Mouse (Mus musculus): Measurements from ENCODE around the gene Mroh9. TPM values are rescaled to one million over a fixed set of nuclear protein-coding genes. Genes with fewer than 3 reads are reported as not detected.

Mroh9 gene
- polyA plus RNA-seq (2016; fragmentation: Nextera tagmentation; extraction: Ambion mirVana), result not detected in 2 replicates

DNA sequence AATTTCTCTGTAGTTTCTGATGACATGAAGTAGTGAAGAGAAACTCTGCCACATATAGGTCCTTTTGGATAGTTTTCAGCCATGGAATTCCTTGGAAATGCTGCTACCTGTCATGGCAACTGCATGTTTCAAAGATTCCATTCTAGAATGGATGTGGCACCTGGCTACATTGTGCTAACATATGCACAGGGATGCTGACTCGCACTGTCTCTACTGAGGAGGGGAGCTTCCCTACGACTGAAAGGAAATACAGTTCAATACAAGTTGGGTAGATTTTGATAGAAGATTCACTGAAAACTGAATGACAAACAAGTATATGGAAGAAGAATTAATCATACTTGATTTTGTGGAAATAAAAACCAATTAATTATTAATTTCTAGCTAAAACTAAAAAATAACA, at the start of gene Mroh9:
TSS of gene Mroh9 (minus strand) at position 101 of the 400 bp plus-strand sequence.
- H3K9ac ChIP-seq, result no peak within 1 kb of the TSS
- no peak within 1 kb of the TSS for H3K4me2 ChIP-seq
- H3K36me3 ChIP-seq, result no peaks in the 10 kb centered on the region
- no peak for ATAC-seq
- no peak within 1 kb of the TSS for H3K4me3 ChIP-seq
- H3K4me1 ChIP-seq, result no peaks in the 10 kb centered on the region
- H3K9me3 ChIP-seq (replicated peaks), result no peaks in the 10 kb centered on the region
- no peaks in the 10 kb centered on the region for H3K27me3 ChIP-seq (replicated peaks)
- 60% methylated on average over 2 of the region's 2 CpGs for WGBS (ENCODE audit: insufficient replicate concordance)
- H3K27ac ChIP-seq, result no peak within 1 kb of the TSS

DNA sequence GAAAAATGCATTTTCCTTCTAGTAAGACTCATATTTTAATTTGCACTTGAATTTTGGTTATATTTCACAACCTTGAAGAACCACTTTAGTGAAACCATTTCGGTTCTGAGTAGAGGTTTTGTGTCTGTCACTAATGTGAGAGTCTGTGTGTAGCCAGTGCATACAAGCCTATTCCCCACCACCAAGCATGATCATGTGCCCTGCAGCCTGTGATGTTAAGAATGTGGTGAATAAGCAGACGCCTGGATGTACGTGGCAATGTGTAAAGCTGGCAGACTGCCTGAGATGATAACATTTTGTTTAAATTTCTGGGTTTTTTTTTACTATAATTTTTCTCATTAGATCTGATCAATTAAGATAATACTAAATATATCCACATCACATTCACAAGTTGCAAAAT, 44.5 kb upstream of the Mroh9 start:
- Histone ChIP-seq H3K9ac (no peak overlapping the region), H3K27ac (no peak overlapping the region), H3K4me2 (no peak overlapping the region), H3K27me3 (replicated peaks) (no peaks in the 10 kb centered on the region), H3K4me1 (no peaks in the 10 kb centered on the region), H3K4me3 (no peak overlapping the region), H3K9me3 (replicated peaks) (no peaks in the 10 kb centered on the region), H3K36me3 (no peaks in the 10 kb centered on the region)
- WGBS (ENCODE audit: insufficient replicate concordance), result 49% methylated on average over 3 of the region's 3 CpGs
- no peak for ATAC-seq

DNA sequence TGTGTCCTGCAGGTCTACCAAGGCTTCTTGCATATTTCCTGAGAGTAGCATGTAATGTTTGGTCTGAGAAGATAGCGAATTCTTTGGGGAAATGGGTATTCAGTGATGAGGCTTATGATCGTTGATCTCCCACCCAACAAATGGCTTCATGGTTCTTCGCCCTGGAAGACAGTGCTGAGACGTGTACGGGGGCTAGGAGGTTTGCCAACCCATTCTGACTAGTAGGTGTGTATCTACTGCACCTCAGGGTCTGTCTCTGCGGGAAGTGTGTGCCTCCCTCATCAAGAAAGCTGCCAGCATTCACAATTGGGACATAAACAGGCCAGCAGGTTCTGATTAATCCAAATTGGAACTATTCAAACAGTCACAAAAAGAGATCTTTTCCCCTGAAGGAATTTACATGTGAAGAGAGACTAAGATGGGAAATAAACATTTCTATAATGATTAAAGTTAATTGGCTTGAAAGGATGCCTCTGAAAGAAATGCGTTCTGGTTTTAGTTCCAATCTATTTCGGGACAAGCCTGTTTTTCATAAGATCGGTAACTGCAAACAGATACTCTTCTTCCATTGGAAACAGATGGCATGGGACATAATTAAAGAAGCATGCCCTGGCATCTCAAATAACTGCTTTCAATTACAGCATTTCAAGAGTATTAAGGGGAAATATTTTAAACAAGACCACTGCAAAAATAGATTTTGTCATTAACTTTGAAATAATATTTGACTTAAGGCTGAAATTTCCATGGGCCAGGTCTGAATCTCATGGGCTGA, 43.8 kb upstream of the Mroh9 start:
- Histone ChIP-seq H3K9me3 (replicated peaks) (no peaks in the 10 kb centered on the region), H3K27ac (no peak overlapping the region), H3K9ac (no peak overlapping the region), H3K4me1 (no peaks in the 10 kb centered on the region), H3K4me2 (no peak overlapping the region), H3K4me3 (no peak overlapping the region), H3K27me3 (replicated peaks) (no peaks in the 10 kb centered on the region), H3K36me3 (no peaks in the 10 kb centered on the region)
- WGBS (ENCODE audit: insufficient replicate concordance), result 63% methylated on average over 9 of the region's 9 CpGs
- ATAC-seq, result no peak

DNA sequence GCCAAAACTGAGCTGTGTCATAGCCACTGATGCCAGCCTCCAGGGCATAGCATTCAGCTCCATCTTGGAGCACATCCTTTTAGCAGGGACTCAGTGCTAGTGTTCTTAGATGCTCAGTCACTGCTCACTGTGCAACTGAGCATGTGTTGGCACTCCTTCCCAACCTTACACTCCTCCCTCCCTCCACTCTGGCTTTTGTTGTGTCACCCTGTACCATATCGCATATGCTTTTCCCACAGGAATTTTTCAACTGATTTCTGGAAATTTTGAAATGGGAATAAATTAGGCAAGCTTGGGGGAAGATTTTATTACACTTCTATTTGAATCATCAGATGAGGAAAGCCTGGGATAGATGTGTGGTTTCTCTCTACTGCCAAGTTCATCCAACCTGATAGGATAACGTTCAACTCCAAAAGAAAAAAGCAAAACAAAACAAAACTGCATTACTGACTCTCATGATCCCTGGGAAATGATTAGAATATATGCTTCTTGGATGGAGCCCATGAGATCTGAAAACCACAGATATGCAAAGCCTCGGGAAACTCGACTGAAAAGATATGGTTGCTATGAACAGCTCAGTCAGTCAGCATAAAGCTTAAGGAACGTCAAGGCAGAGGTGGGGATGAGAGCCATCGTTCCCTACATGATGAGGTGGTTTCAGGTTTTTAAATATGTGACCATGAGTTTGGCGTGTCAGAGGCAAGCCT, 40.9 kb upstream of the Mroh9 start:
- no peak for ATAC-seq
- Histone ChIP-seq H3K27ac (no peak overlapping the region), H3K4me1 (no peaks in the 10 kb centered on the region), H3K36me3 (no peaks in the 10 kb centered on the region), H3K9ac (no peak overlapping the region), H3K4me3 (no peak overlapping the region), H3K27me3 (replicated peaks) (no peaks in the 10 kb centered on the region), H3K4me2 (no peak overlapping the region), H3K9me3 (replicated peaks) (no peaks in the 10 kb centered on the region)
- 58% methylated on average over 7 of the region's 7 CpGs for WGBS (ENCODE audit: insufficient replicate concordance)

DNA sequence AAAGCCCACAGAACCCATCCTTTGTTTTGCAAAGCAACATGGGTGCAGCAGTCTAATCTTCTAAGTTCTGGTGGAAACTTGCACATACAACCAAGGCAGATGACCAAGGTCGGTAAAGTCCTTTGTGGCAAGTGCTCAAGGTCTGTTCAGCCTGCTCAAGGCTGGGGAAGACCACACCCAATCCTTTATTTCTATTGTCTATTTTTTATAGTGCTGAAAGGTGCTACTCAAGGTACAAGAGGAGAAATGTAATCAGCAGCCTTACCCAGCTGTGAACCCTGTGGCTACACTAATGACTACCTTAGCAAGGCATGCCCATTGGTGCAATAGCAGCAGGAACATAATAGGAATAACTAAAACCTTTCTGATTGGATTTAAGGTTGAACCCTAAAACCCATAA, 36.9 kb upstream of the Mroh9 start:
- Histone ChIP-seq H3K36me3 (no peaks in the 10 kb centered on the region), H3K4me2 (no peak overlapping the region), H3K27ac (no peak overlapping the region), H3K9ac (no peak overlapping the region), H3K27me3 (replicated peaks) (no peaks in the 10 kb centered on the region), H3K9me3 (replicated peaks) (no peaks in the 10 kb centered on the region), H3K4me1 (no peaks in the 10 kb centered on the region), H3K4me3 (no peak overlapping the region)
- WGBS (ENCODE audit: insufficient replicate concordance), result 50% methylated on average over 1 of the region's 1 CpGs
- ATAC-seq, result no peak

DNA sequence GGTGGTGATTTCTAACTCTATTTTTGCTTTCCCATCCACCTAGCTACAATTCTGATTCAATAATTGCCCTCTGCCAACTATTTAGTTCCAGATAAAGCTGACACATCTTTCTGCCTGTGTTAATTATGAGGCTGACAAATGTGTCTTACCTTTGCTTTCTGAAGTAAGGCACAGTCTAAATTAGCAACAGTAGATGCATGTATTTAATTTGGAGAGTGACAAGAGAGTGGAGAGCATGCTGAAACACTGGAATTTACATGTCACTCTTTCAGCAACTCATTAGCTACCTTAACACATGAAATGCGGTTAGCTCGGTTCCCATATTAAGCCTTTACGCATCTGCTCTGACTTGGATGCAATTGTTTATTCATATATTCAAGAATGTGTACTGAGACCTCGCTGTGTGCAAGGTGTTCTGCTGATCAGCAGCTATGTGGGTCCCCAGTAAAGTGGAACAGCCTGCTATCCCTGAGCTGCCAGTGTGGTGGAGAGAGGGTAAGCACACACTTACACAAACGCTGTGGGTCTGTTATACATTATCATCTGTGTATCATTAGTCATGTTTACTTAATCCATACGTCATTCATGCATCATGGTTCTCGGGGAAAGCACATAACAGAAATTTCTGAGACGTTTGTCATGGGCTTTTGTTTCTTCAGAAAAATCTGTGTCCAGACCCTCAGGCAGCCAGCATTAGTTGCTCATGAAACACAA, 28.1 kb upstream of the Mroh9 start:
- no peaks in the 10 kb centered on the region for H3K36me3 ChIP-seq
- no peak for ATAC-seq
- no peak overlapping the region for H3K27ac ChIP-seq
- no peaks in the 10 kb centered on the region for H3K9me3 ChIP-seq (replicated peaks)
- no peaks in the 10 kb centered on the region for H3K27me3 ChIP-seq (replicated peaks)
- no peak overlapping the region for H3K4me2 ChIP-seq
- H3K4me3 ChIP-seq, result no peak overlapping the region
- 65% methylated on average over 8 of the region's 8 CpGs for WGBS (ENCODE audit: insufficient replicate concordance)
- no peak overlapping the region for H3K9ac ChIP-seq
- H3K4me1 ChIP-seq, result no peaks in the 10 kb centered on the region

DNA sequence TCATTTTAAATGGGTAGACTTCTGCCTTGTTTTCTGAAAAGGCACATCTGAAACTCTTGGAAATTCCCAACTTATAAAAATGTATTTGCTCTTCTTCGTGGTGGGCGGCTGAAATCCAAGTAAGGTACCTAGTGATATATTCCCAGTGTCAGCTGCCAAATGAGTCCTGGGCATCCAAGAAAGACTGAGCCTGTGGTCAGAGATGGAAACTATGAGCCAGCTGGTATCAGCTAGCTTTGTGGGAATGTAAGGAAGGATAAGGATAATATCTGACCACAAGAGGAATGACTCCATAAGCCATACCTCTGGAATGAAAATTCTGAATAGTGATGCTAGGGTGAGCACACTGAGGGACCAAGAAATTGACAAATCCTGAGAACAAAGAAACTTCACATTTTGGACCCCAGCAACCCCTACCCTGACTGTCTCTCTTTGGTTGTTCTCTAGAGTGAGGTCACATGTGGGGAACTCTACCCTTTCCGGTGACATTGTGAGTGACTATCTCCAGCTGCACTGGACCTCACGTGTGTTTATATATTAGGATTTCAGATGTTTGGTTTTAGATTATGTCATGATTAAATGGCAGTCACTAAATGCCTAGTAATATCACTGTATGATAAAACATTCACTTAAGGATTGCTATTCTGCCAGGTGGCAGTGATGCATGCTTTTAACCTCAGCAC, 27.2 kb upstream of the Mroh9 start:
- H3K36me3 ChIP-seq, result no peaks in the 10 kb centered on the region
- ATAC-seq, result no peak

DNA sequence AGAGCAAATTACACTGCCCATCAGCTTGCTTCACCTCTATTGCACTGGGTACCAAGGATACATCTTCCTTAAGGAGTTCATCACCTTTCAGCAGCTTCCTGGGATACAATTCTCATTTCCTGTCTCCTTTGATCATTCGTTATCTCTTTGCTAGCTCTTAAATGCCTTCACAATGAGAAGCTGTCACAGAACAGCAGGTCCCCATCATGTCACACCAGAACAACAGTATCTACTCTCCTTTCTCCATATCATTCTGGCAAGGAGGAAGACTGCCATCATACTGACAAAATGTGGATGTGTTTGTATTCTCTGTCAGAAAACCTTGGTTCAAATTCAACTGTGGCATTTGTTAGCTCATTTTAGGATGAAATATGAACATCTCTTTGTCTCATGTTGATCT, 19.5 kb upstream of the Mroh9 start:
- Histone ChIP-seq H3K4me2 (no peak overlapping the region), H3K4me1 (no peaks in the 10 kb centered on the region), H3K4me3 (no peak overlapping the region), H3K9me3 (replicated peaks) (no peaks in the 10 kb centered on the region), H3K36me3 (no peaks in the 10 kb centered on the region), H3K9ac (no peak overlapping the region), H3K27ac (no peak overlapping the region), H3K27me3 (replicated peaks) (no peaks in the 10 kb centered on the region)
- ATAC-seq, result no peak
- 43% methylated on average over 1 of the region's 1 CpGs for WGBS (ENCODE audit: insufficient replicate concordance)

More for the DNA sequence above, 27.2 kb upstream of the Mroh9 start:
- Histone ChIP-seq H3K4me2 (no peak overlapping the region), H3K4me3 (no peak overlapping the region), H3K9me3 (replicated peaks) (no peaks in the 10 kb centered on the region), H3K27me3 (replicated peaks) (no peaks in the 10 kb centered on the region), H3K9ac (no peak overlapping the region), H3K27ac (no peak overlapping the region), H3K4me1 (no peaks in the 10 kb centered on the region)
- 80% methylated on average over 4 of the region's 4 CpGs for WGBS (ENCODE audit: insufficient replicate concordance)

DNA sequence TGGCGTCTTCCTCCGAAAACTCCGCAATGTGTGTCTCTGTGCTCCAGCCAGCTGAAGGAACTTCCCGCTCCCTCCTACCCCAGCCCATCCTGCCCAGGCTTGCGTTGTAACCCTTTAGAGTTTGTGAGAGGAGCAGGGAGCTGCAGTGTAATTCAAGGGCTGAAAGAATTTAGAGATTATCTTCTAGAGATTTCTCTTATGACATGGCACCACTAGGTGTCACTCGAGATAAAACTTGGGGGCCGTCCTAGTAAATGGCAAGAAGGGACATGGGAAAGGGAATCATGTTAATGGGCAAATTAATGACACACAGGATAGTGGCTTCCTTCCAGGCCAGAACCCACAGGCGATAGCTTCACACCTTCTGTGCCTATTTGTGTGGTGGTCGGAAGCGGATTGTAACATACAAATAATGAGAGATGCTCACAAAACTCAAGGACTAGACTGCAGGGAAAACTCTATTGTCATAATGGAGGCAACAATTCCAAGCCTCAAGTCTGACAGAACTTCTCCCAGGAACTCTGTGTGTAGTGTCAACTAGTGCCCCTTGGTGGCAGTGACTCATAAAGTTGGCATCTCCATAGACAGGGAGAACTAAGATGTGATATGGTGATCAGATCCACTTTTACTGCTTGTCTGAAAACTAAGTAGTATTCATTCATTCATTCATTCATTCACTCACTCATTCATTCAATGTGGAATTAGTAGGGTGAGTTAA, 6.1 kb upstream of the Mroh9 start:
- 53% methylated on average over 10 of the region's 10 CpGs for WGBS (ENCODE audit: insufficient replicate concordance)
- H3K27ac ChIP-seq, result no peak overlapping the region
- H3K4me2 ChIP-seq, result no peak overlapping the region
- H3K9me3 ChIP-seq (replicated peaks), result no peaks in the 10 kb centered on the region
- no peaks in the 10 kb centered on the region for H3K27me3 ChIP-seq (replicated peaks)
- no peak for ATAC-seq
- no peak overlapping the region for H3K4me3 ChIP-seq
- no peaks in the 10 kb centered on the region for H3K36me3 ChIP-seq
- no peaks in the 10 kb centered on the region for H3K4me1 ChIP-seq
- no peak overlapping the region for H3K9ac ChIP-seq

DNA sequence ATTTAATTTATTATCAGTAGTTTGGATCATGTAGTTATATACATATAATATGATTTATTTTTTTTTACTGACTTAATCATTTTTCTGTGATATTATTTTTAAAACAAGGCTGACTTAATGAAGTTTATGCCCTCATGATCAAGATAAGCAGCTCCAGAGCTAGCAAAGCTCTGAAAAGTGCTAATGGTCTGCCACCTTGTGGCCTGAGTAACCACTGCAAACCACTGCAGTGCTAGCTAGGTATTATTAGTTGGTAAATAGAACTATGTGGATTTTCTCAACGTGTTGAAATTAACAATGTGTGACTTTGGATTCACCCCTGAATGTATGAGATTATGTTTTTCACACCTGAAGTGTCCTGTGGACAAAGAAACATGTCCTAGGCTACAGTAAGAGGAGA, 15.0 kb downstream of the Mroh9 start:
- ATAC-seq, result no peak
- Histone ChIP-seq H3K27ac (no peak overlapping the region), H3K4me3 (no peak overlapping the region), H3K27me3 (replicated peaks) (no peaks in the 10 kb centered on the region), H3K36me3 (no peaks in the 10 kb centered on the region), H3K9ac (no peak overlapping the region), H3K4me1 (no peaks in the 10 kb centered on the region), H3K4me2 (no peak overlapping the region), H3K9me3 (replicated peaks) (no peaks in the 10 kb centered on the region)
- 11% methylated on average over 1 of the region's 1 CpGs for WGBS (ENCODE audit: insufficient replicate concordance)

DNA sequence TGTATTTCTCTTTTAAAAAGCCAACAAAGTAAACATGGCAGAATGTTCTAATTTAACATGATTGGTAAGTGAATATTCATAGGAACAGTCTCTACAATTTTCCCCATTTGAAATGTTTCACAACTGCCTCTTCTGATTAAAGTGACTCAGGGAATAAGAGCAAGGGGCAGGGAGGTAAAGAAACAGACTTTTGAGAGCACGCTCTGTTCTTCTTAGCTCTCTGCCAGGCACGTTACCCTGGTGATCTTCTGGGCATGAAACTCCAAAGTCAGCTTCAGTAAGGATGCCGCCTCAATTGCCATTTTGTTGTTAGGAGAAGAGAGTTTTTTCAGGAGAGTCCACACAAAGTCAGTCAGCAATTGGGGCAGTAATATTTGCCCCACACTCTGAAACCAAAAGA, 25.1 kb downstream of the Mroh9 start:
- no peak overlapping the region for H3K4me2 ChIP-seq
- no peak for ATAC-seq
- no peaks in the 10 kb centered on the region for H3K27me3 ChIP-seq (replicated peaks)
- WGBS (ENCODE audit: insufficient replicate concordance), result 56% methylated on average over 3 of the region's 3 CpGs
- no peak overlapping the region for H3K27ac ChIP-seq
- no peak overlapping the region for H3K4me3 ChIP-seq
- no peaks in the 10 kb centered on the region for H3K36me3 ChIP-seq
- no peak overlapping the region for H3K9ac ChIP-seq
- no peaks in the 10 kb centered on the region for H3K9me3 ChIP-seq (replicated peaks)
- no peaks in the 10 kb centered on the region for H3K4me1 ChIP-seq

Data from liver, embryonic 12.5 days (tissue).